Mouse (Mus musculus) sigmoid colon, adult 10 weeks (tissue): ENCODE measurements around the gene Bcl2l2. TPM values are rescaled to one million over a fixed set of nuclear protein-coding genes. Genes with fewer than 3 reads are reported as not detected.

Source experiments
- polyA plus RNA-seq: library from polyadenylated mRNA; stranded (reverse); fragments of 350-450 nt; fragmentation: Illumina TruSeq; extraction: RNeasy Lipid Tissue Mini Kit (QIAGEN cat#74804); gene quantifications from one replicate; pipeline ENCODE4 v1.2.3, GENCODE M21; 2014; ENCODE audit warnings: low read depth, low replicate concordance

Gene Bcl2l2
- polyA plus RNA-seq: 24.1 TPM

GRCm38 (mm10) chr14:54883154-54884021 lies at the start of gene Bcl2l2, which contains the start of gene Gm20521:
Bcl2l2 (plus strand) TSS chr14:54883377.
Gm20521 (plus strand) TSS chr14:54883441.

GRCm38 (mm10) chr14:54870861-54871260 lies 12.3 kb upstream of the Bcl2l2 start, which contains the start of gene Homez:
Homez (minus strand) TSS chr14:54870961.

GRCm38 (mm10) chr14:54877048-54877715 lies 6.0 kb upstream of the Bcl2l2 start, which contains the start of gene Ppp1r3e:
Ppp1r3e (minus strand) TSS chr14:54877550.

GRCm38 (mm10) chr14:54892200-54892599 lies 9.0 kb downstream of the Bcl2l2 start, which contains the start of gene Pabpn1:
Pabpn1 (plus strand) TSS chr14:54892500.

GRCm38 (mm10) chr14:54912886-54913285 lies 29.7 kb downstream of the Bcl2l2 start, which contains the start of gene Slc22a17:
Slc22a17 (minus strand) TSS chr14:54913132.

GRCm38 (mm10) chr14:54925349-54926342 lies 42.5 kb downstream of the Bcl2l2 start, which contains the start of gene Efs:
Efs (minus strand) TSS chr14:54926126.

GRCm38 (mm10) chr14:54932645-54933150 lies 49.5 kb downstream of the Bcl2l2 start, which contains the start of gene Il25:
Il25 (plus strand) TSS chr14:54932695.

GRCm38 (mm10) chr14:54935904-54936830 lies 53.0 kb downstream of the Bcl2l2 start, which contains the start of gene Cmtm5:
Cmtm5 (plus strand) TSS chr14:54936261.

Other genes starting within 250 kb of the Bcl2l2 start
- not detected for gene Gm17606, start 242.4 kb upstream of the Bcl2l2 start, polyA plus RNA-seq
- 0.32 TPM for gene Cdh24, start 242.0 kb upstream of the Bcl2l2 start, polyA plus RNA-seq
- 22.7 TPM for gene 1700123O20Rik, start 197.2 kb upstream of the Bcl2l2 start, polyA plus RNA-seq
- 196 TPM for gene Acin1, start 196.4 kb upstream of the Bcl2l2 start, polyA plus RNA-seq
- not detected for gene Gm29776, start 184.5 kb upstream of the Bcl2l2 start, polyA plus RNA-seq
- gene Cebpe, start 171.2 kb upstream of the Bcl2l2 start, polyA plus RNA-seq: not detected
- 2.9 TPM for gene Slc7a8, start 101.4 kb upstream of the Bcl2l2 start, polyA plus RNA-seq
- gene Rnf212b, start 69.2 kb upstream of the Bcl2l2 start, polyA plus RNA-seq: not detected
- 7.2 TPM for gene Homez, start 12.4 kb upstream of the Bcl2l2 start, polyA plus RNA-seq
- gene Ppp1r3e, start 5.8 kb upstream of the Bcl2l2 start, polyA plus RNA-seq: 5.7 TPM
- gene Gm20521, start 64 bp downstream of the Bcl2l2 start, polyA plus RNA-seq: not detected
- gene Pabpn1, start 9.1 kb downstream of the Bcl2l2 start, polyA plus RNA-seq: 56.1 TPM
- 0.41 TPM for gene Slc22a17, start 29.8 kb downstream of the Bcl2l2 start, polyA plus RNA-seq
- 0.28 TPM for gene Efs, start 42.7 kb downstream of the Bcl2l2 start, polyA plus RNA-seq
- not detected for gene Il25, start 49.3 kb downstream of the Bcl2l2 start, polyA plus RNA-seq
- not detected for gene Cmtm5, start 52.9 kb downstream of the Bcl2l2 start, polyA plus RNA-seq
- gene Myh6, start 83.5 kb downstream of the Bcl2l2 start, polyA plus RNA-seq: not detected
- not detected for gene Gm17428, start 93.6 kb downstream of the Bcl2l2 start, polyA plus RNA-seq
- gene Myh7, start 111.2 kb downstream of the Bcl2l2 start, polyA plus RNA-seq: not detected
- 7.9 TPM for gene Ngdn, start 132.1 kb downstream of the Bcl2l2 start, polyA plus RNA-seq
- gene Zfhx2, start 208.9 kb downstream of the Bcl2l2 start, polyA plus RNA-seq: 0.54 TPM
- gene Thtpa, start 211.4 kb downstream of the Bcl2l2 start, polyA plus RNA-seq: 6.0 TPM
- gene Ap1g2, start 223.2 kb downstream of the Bcl2l2 start, polyA plus RNA-seq: 8.4 TPM
- 1.5 TPM for gene Jph4, start 233.6 kb downstream of the Bcl2l2 start, polyA plus RNA-seq